9 mouse cellular contexts compared by ENCODE assay signal in the genomic region with DNA sequence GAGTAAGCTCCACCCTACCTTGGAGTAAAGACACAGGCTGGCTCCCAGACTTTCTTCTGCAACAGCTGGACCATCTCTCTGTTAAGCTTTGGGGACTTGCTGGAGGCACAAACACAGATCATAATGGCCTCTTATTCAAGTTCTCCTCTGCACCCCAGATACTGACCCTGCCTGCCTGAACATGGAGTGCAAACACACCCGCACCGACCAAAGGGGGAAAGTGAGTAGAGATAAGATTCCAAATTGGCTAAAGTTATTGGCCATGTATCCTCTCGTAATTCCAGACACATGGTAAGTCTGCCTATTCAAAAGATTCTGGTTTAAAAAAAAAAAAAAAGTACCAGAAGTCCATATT. TPM values are rescaled to one million over a fixed set of nuclear protein-coding genes. Genes with fewer than 3 reads are reported as not detected.
A peak's percentile ranks its signal among the peaks of the same experiment; 100 is the strongest.
DNase-seq lines count a peak whose midpoint lies in the region; ATAC-seq and TF ChIP-seq lines count a peak whose summit lies in the region.
"Had no signal": no experiment of that assay in that cellular context is flagged by ENCODE, and none has a peak within 500 bp of the region (broad histone marks: within the 10 kb centered on the region; RNA-seq: fewer than 3 reads in every experiment).

No protein-coding gene starts in this region.

- H3K9ac ChIP-seq in kidney, embryonic 16.5 days (replicated peaks; ENCODE audit: low read length), result peak overlapping the region; percentile 72; the same call in 1 of the 2 replicates
- H3K9ac ChIP-seq in intestine, embryonic 15.5 days, result peak overlapping the region; percentile 53; the same call in 1 of the 2 replicates
- peak overlapping the region; percentile 70 for H3K9ac ChIP-seq in midbrain, postnatal 0 days (replicated peaks; ENCODE audit: low read length, poor library complexity, severe bottlenecking)

- no peak for ATAC-seq in kidney, embryonic 16.5 days (ENCODE audit: low FRiP score, low TSS enrichment)
- no peak for ATAC-seq in intestine, embryonic 15.5 days
- ATAC-seq in midbrain, postnatal 0 days (ENCODE audit: low FRiP score), result peak; percentile 20; the same call in 1 of the 2 replicates

- 0 out of 2 replicates have a peak, but pooled peaks cover 3% of the 10 kb centered on the region for H3K27me3 ChIP-seq in kidney, embryonic 16.5 days (ENCODE audit: insufficient read depth, low read length)
- H3K27me3 ChIP-seq in intestine, embryonic 15.5 days (replicated peaks), result 0 out of 2 replicates have a peak, but pooled peaks cover 3% of the 10 kb centered on the region
- H3K27me3 ChIP-seq in midbrain, postnatal 0 days (ENCODE audit: insufficient read depth, low read length), result no peaks in the 10 kb centered on the region

- 0 out of 2 replicates have a peak overlapping the region, but pooled peaks have one; percentile 58 for H3K27ac ChIP-seq in kidney, embryonic 16.5 days (ENCODE audit: low read length)
- no peak overlapping the region for H3K27ac ChIP-seq in embryonic fibroblast, embryonic 13.5 days (ENCODE audit: insufficient read depth, low read length)
- H3K27ac ChIP-seq in intestine, embryonic 15.5 days, result no peak overlapping the region
- no peak overlapping the region for H3K27ac ChIP-seq in midbrain, postnatal 0 days (ENCODE audit: low read depth, low read length)

- 20% methylated on average over 3 of the region's 3 CpGs for WGBS in kidney, embryonic 16.5 days
- WGBS in intestine, embryonic 15.5 days, result 32% methylated on average over 3 of the region's 3 CpGs
- 41% methylated on average over 3 of the region's 3 CpGs for WGBS in midbrain, postnatal 0 days

- H3K9me3 ChIP-seq in kidney, embryonic 16.5 days (ENCODE audit: low read length), result no peaks in the 10 kb centered on the region
- H3K9me3 ChIP-seq in intestine, embryonic 15.5 days, result no peaks in the 10 kb centered on the region
- H3K9me3 ChIP-seq in midbrain, postnatal 0 days (ENCODE audit: low read length), result no peaks in the 10 kb centered on the region

- no peak for TF ChIP-seq POLR2A in embryonic fibroblast, embryonic 13.5 days (IDR thresholded peaks at IDR 0.05; ENCODE audit: low read depth, low read length)

- peak overlapping the region; percentile 97 for H3K4me2 ChIP-seq in kidney, embryonic 16.5 days (replicated peaks; ENCODE audit: low read depth, low read length)
- peak overlapping the region; percentile 87 for H3K4me2 ChIP-seq in intestine, embryonic 15.5 days (replicated peaks)
- H3K4me2 ChIP-seq in midbrain, postnatal 0 days (ENCODE audit: low read depth, low read length, poor library complexity, severe bottlenecking), result peak overlapping the region; percentile 98

- no peaks in the 10 kb centered on the region for H3K36me3 ChIP-seq in kidney, embryonic 16.5 days (ENCODE audit: insufficient read depth, low read length)
- no peaks in the 10 kb centered on the region for H3K36me3 ChIP-seq in intestine, embryonic 15.5 days
- no peaks in the 10 kb centered on the region for H3K36me3 ChIP-seq in midbrain, postnatal 0 days (ENCODE audit: insufficient read depth, low read length)

- no peak for TF ChIP-seq CTCF in embryonic fibroblast, embryonic 13.5 days (IDR thresholded peaks at IDR 0.05; ENCODE audit: borderline replicate concordance, insufficient read depth, low read length)
- no peak for TF ChIP-seq CTCF in midbrain, postnatal 0 days (IDR thresholded peaks at IDR 0.05)

- H3K4me3 ChIP-seq in kidney, embryonic 16.5 days (ENCODE audit: low read length), result peak overlapping the region; percentile 62
- H3K4me3 ChIP-seq in embryonic fibroblast, embryonic 13.5 days (ENCODE audit: insufficient read depth, low read length), result 0 out of 2 replicates have a peak overlapping the region, but pooled peaks have one; percentile 22
- H3K4me3 ChIP-seq in intestine, embryonic 15.5 days (replicated peaks), result peak overlapping the region; percentile 51
- peak overlapping the region; percentile 59 for H3K4me3 ChIP-seq in midbrain, postnatal 0 days (ENCODE audit: low read depth, low read length)

- peaks cover 4% of the 10 kb centered on the region; the same call in 1 of the 2 replicates for H3K4me1 ChIP-seq in kidney, embryonic 16.5 days (ENCODE audit: insufficient read depth, low read length)
- no peaks in the 10 kb centered on the region for H3K4me1 ChIP-seq in embryonic fibroblast, embryonic 13.5 days (ENCODE audit: control insufficient read depth, insufficient read depth, low read length)
- H3K4me1 ChIP-seq in intestine, embryonic 15.5 days (replicated peaks), result peaks cover 10% of the 10 kb centered on the region; the same call in 1 of the 2 replicates
- H3K4me1 ChIP-seq in midbrain, postnatal 0 days (ENCODE audit: insufficient read depth, low read length), result no peaks in the 10 kb centered on the region

- no peak for DNase-seq in kidney, adult 11 months
- DNase-seq in midbrain, postnatal 0 days (ENCODE audit: low spot score), result no peak
- no peak for DNase-seq in layer of hippocampus, adult 18-20 months (ENCODE audit: low spot score in 2 of 2)
- no peak for DNase-seq in retina, embryonic 14.5 days (ENCODE audit: low spot score)
- DNase-seq in embryo, embryonic 11 days, result no peak

RNA-seq across cellular contexts. Expression of gene Rasef, which starts 0.4 kb away (rescaled TPM):
- polyA plus RNA-seq in kidney, embryonic 16.5 days (2015; fragmentation: Nextera tagmentation; extraction: Ambion mirVana), result 7.5 and 7.6 TPM in 2 replicates
- polyA plus RNA-seq in embryonic fibroblast, embryonic 13.5 days (2011; ENCODE audit: insufficient read length, low read depth, missing spikeins), result 0.14 TPM in 1 of 2 replicates, not detected in the other
- 4.6 and 6.6 TPM in 2 replicates for polyA plus RNA-seq in intestine, embryonic 15.5 days (2015; fragmentation: Nextera tagmentation; extraction: Ambion mirVana)
- total RNA-seq in midbrain, postnatal 0 days (2014; rRNA removed), result 0.16 and 0.90 TPM in 2 replicates
- 0.43 and 0.65 TPM in 2 replicates for polyA plus RNA-seq in midbrain, postnatal 0 days (2015; fragmentation: Nextera tagmentation; extraction: Ambion mirVana)
- not detected for total RNA-seq in layer of hippocampus, adult 18-20 months (2021)
- total RNA-seq: left cerebral cortex, adult 18-20 months had no signal
